Mouse (Mus musculus): Measurements from ENCODE around the gene H2afy2. TPM values are rescaled to one million over a fixed set of nuclear protein-coding genes. Genes with fewer than 3 reads are reported as not detected.
A peak's percentile ranks its signal among the peaks of the same experiment; 100 is the strongest.

Gene H2afy2
- polyA plus RNA-seq, 1 experiment from 2014 or later = 44.2 TPM

GRCm38 (mm10) chr10:61759869-61760268 lies 24.1 kb downstream of the H2afy2 start:
- Histone ChIP-seq H3K4me3 (ENCODE audit: low read length) (no peak overlapping the region), H3K27me3 (ENCODE audit: control insufficient read depth, insufficient read depth, low read length) (no peaks in the 10 kb centered on the region), H3K36me3 (ENCODE audit: control insufficient read depth, insufficient read depth) (peaks cover under 1% of the 10 kb centered on the region; the same call in 1 of the 2 replicates), H3K27ac (ENCODE audit: low read length) (peak overlapping the region; percentile 98), H3K4me2 (ENCODE audit: low read depth, low read length) (peak overlapping the region; percentile 47; the same call in 1 of the 2 replicates), H3K9ac (ENCODE audit: low read length) (no peak overlapping the region), H3K4me1 (ENCODE audit: control insufficient read depth, insufficient read depth, low read length) (peaks cover 37% of the 10 kb centered on the region), H3K9me3 (replicated peaks; ENCODE audit: control insufficient read depth, low read length) (no peaks in the 10 kb centered on the region)
- WGBS = 16% methylated on average over 6 of the region's 6 CpGs
- ATAC-seq (replicated peaks; ENCODE audit: extremely low read depth, insufficient read depth, low FRiP score) = peak; percentile 78

- Histone ChIP-seq H3K27me3 (ENCODE audit: control insufficient read depth, insufficient read depth, low read length) (no peaks in the 10 kb centered on the region), H3K4me1 (ENCODE audit: control insufficient read depth, insufficient read depth, low read length) (peaks cover 31% of the 10 kb centered on the region), H3K4me2 (ENCODE audit: low read depth, low read length) (no peak overlapping the region), H3K9ac (ENCODE audit: low read length) (no peak overlapping the region), H3K27ac (ENCODE audit: low read length) (peak overlapping the region; percentile 98), H3K36me3 (ENCODE audit: control insufficient read depth, insufficient read depth) (peaks cover 5% of the 10 kb centered on the region; the same call in 1 of the 2 replicates), H3K4me3 (ENCODE audit: low read length) (no peak overlapping the region), H3K9me3 (replicated peaks; ENCODE audit: control insufficient read depth, low read length) (no peaks in the 10 kb centered on the region)
- 99% methylated on average over 2 of the region's 2 CpGs for WGBS
- ATAC-seq (replicated peaks; ENCODE audit: extremely low read depth, insufficient read depth, low FRiP score) = no peak
Measured at GRCm38 (mm10) chr10:61758904-61759303, 25.0 kb downstream of the H2afy2 start.

DNA sequence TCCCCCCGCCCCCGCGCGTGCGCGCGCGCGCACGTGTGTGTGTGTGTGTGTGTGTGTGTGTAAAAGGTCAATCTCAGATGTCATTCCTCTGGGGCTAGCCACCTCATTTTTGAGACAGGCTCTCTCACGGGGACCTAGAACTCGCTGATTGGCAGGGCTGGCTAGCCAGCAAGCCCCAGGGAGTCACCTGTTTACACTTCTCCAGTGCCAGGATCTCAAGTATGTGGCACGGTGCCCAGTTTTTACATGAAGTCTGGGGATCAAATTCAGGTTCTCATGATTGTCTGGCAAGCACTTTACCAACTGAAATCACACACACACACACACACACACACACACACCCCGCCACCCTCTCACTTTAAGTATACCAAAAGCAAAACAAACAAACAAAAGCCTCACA lies 26.9 kb downstream of the H2afy2 start:
- WGBS = 72% methylated on average over 14 of the region's 14 CpGs
- no peak overlapping the region for H3K9ac ChIP-seq (ENCODE audit: low read length)
- no peaks in the 10 kb centered on the region for H3K9me3 ChIP-seq (replicated peaks; ENCODE audit: control insufficient read depth, low read length)
- H3K4me1 ChIP-seq (ENCODE audit: control insufficient read depth, insufficient read depth, low read length) = peaks cover 30% of the 10 kb centered on the region
- ATAC-seq (replicated peaks; ENCODE audit: extremely low read depth, insufficient read depth, low FRiP score) = peak; percentile 63; the same call in 1 of the 2 replicates
- H3K36me3 ChIP-seq (ENCODE audit: control insufficient read depth, insufficient read depth) = peaks cover 5% of the 10 kb centered on the region; the same call in 1 of the 2 replicates
- H3K27me3 ChIP-seq (ENCODE audit: control insufficient read depth, insufficient read depth, low read length) = no peaks in the 10 kb centered on the region
- H3K4me2 ChIP-seq (ENCODE audit: low read depth, low read length) = no peak overlapping the region
- peak overlapping the region; percentile 82 for H3K27ac ChIP-seq (ENCODE audit: low read length)
- no peak overlapping the region for H3K4me3 ChIP-seq (ENCODE audit: low read length)

DNA sequence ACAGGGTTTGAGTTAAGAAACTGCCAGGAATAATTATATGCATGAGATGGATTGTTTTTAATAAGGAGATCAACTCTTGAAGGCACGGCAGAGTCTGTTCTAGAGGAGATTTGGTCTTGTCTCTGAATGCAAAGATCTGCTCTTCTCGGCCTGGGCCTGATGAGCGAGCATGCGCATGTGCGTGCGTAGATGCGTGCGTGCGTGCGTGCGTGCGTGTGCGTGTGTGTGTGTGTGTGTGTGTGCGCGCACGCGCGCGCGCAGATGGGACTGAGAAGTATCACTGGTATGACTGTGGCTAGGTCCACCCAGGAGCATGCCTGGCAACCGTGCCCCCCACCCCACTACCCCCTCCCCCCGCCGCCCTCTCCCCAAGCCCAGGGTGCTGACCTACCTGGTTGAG lies 30.9 kb downstream of the H2afy2 start:
- Histone ChIP-seq H3K27me3 (ENCODE audit: control insufficient read depth, insufficient read depth, low read length) (no peaks in the 10 kb centered on the region), H3K4me1 (ENCODE audit: control insufficient read depth, insufficient read depth, low read length) (peaks cover 14% of the 10 kb centered on the region), H3K9ac (ENCODE audit: low read length) (no peak overlapping the region), H3K27ac (ENCODE audit: low read length) (no peak overlapping the region), H3K9me3 (replicated peaks; ENCODE audit: control insufficient read depth, low read length) (no peaks in the 10 kb centered on the region), H3K4me2 (ENCODE audit: low read depth, low read length) (no peak overlapping the region), H3K36me3 (ENCODE audit: control insufficient read depth, insufficient read depth) (peaks cover 8% of the 10 kb centered on the region), H3K4me3 (ENCODE audit: low read length) (no peak overlapping the region)
- ATAC-seq (replicated peaks; ENCODE audit: extremely low read depth, insufficient read depth, low FRiP score) = no peak
- 95% methylated on average over 23 of the region's 23 CpGs for WGBS

DNA sequence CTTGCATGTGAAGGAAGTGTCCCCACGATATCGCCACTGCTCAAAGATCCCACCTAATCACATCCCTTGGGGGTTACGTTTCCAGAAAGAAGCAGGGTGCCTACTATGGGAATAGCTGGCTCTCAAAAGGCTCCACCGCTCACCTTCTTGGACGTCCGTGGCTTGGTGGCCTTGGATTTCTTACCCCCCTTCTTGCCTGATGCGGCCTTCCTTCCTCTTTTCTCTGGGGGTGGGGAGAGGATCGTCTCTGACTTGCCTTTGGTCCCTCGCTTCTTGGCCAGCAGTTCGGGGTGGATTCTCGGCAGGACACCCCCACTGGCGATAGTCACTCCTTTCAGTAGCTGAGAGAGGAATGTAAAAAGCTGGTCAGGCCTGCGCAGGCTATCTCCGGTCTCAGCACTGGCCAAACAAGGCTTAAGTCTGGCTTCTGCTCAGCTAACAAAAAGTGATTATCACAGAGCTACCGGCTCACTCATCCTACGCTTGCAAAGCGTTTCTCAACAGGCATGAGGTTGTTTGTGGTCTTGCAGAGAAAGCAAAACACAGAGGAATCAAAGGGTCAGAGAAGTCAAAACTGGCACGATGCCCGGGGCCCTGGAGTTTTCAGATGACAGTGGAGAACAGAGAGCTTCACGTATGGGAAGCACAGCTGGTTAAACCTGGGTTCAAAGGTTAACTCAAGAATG lies 32.3 kb downstream of the H2afy2 start:
- peaks cover 22% of the 10 kb centered on the region for H3K36me3 ChIP-seq (ENCODE audit: control insufficient read depth, insufficient read depth)
- peak overlapping the region; percentile 75 for H3K27ac ChIP-seq (ENCODE audit: low read length)
- peaks cover under 1% of the 10 kb centered on the region; the same call in 1 of the 2 replicates for H3K4me1 ChIP-seq (ENCODE audit: control insufficient read depth, insufficient read depth, low read length)
- no peaks in the 10 kb centered on the region for H3K27me3 ChIP-seq (ENCODE audit: control insufficient read depth, insufficient read depth, low read length)
- ATAC-seq (replicated peaks; ENCODE audit: extremely low read depth, insufficient read depth, low FRiP score) = peak; percentile 58
- no peak overlapping the region for H3K4me3 ChIP-seq (ENCODE audit: low read length)
- H3K9ac ChIP-seq (ENCODE audit: low read length) = no peak overlapping the region
- H3K9me3 ChIP-seq (replicated peaks; ENCODE audit: control insufficient read depth, low read length) = no peaks in the 10 kb centered on the region
- 55% methylated on average over 20 of the region's 20 CpGs for WGBS
- H3K4me2 ChIP-seq (ENCODE audit: low read depth, low read length) = no peak overlapping the region

DNA sequence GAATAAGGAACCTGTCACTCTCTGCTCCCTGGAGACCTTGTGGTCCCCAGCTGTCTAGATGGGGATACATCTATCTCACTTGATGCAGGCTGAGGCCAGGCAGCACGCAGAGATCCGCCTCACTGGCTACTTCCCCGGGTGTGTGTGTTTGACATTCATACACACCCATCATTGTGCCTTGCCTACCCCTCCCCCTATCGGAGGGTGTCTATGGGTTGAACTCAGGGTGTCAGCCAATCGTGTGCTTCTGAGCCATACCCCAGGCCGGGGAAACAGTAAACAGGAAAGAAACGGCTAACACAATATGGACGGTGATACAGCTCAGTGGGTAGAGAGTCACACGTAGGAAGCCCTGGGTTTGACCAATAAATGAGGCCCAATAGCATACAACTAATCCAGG lies 33.9 kb downstream of the H2afy2 start:
- ATAC-seq (replicated peaks; ENCODE audit: extremely low read depth, insufficient read depth, low FRiP score) = no peak
- Histone ChIP-seq H3K4me1 (ENCODE audit: control insufficient read depth, insufficient read depth, low read length) (no peaks in the 10 kb centered on the region), H3K9me3 (replicated peaks; ENCODE audit: control insufficient read depth, low read length) (peaks cover 5% of the 10 kb centered on the region), H3K4me2 (ENCODE audit: low read depth, low read length) (no peak overlapping the region), H3K4me3 (ENCODE audit: low read length) (no peak overlapping the region), H3K27me3 (ENCODE audit: control insufficient read depth, insufficient read depth, low read length) (no peaks in the 10 kb centered on the region), H3K36me3 (ENCODE audit: control insufficient read depth, insufficient read depth) (peaks cover 37% of the 10 kb centered on the region), H3K9ac (ENCODE audit: low read length) (no peak overlapping the region), H3K27ac (ENCODE audit: low read length) (no peak overlapping the region)
- WGBS = 83% methylated on average over 9 of the region's 9 CpGs

DNA sequence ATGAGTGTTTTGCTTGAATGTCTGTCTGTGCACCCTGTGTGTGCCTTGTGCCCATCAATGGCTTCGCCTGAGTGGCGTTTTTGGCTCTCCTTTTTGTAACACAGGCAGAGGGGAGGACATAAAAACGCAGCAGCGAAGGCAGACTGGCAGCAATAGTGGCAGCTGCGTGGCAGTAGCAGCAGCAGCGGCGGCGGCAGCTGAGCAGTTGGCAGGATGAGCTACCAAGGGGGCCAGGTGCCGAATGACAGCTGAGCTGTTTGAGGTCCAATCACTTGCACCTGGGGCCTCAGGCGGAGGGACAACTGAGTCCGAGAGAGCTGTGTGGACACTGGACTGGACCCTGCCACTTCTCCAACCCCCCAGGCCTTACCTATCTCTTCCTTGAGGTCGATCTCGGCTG lies 36.6 kb downstream of the H2afy2 start:
- Histone ChIP-seq H3K4me1 (ENCODE audit: control insufficient read depth, insufficient read depth, low read length) (no peaks in the 10 kb centered on the region), H3K36me3 (ENCODE audit: control insufficient read depth, insufficient read depth) (peaks cover 42% of the 10 kb centered on the region), H3K4me3 (ENCODE audit: low read length) (no peak overlapping the region), H3K9ac (ENCODE audit: low read length) (no peak overlapping the region), H3K27me3 (ENCODE audit: control insufficient read depth, insufficient read depth, low read length) (no peaks in the 10 kb centered on the region), H3K4me2 (ENCODE audit: low read depth, low read length) (no peak overlapping the region), H3K27ac (ENCODE audit: low read length) (no peak overlapping the region), H3K9me3 (replicated peaks; ENCODE audit: control insufficient read depth, low read length) (peaks cover 9% of the 10 kb centered on the region)
- ATAC-seq (replicated peaks; ENCODE audit: extremely low read depth, insufficient read depth, low FRiP score) = no peak
- 94% methylated on average over 13 of the region's 13 CpGs for WGBS

DNA sequence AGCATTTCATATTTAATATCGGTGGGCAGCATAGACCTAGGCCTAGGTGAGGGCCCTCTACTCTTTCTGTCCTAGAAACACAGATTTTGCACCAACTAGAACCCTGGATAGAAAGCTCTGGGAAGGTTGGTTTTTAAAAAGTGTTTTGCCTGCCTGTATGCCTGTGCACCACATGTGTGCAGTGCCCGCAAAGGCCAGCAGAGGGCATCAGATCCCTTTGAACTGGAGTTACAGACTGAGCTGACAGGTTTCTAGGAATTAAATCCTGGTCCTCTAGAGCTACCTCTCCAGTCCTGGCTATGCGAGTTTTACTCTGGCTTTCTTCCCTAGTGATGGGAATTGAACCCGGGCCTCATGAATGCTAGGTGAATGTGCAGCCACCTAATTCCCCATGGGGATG lies 38.8 kb downstream of the H2afy2 start:
- no peak for ATAC-seq (replicated peaks; ENCODE audit: extremely low read depth, insufficient read depth, low FRiP score)
- Histone ChIP-seq H3K4me1 (ENCODE audit: control insufficient read depth, insufficient read depth, low read length) (no peaks in the 10 kb centered on the region), H3K4me2 (ENCODE audit: low read depth, low read length) (no peak overlapping the region), H3K27ac (ENCODE audit: low read length) (no peak overlapping the region), H3K36me3 (ENCODE audit: control insufficient read depth, insufficient read depth) (peaks cover 49% of the 10 kb centered on the region), H3K4me3 (ENCODE audit: low read length) (no peak overlapping the region), H3K9me3 (replicated peaks; ENCODE audit: control insufficient read depth, low read length) (peaks cover 9% of the 10 kb centered on the region), H3K9ac (ENCODE audit: low read length) (no peak overlapping the region), H3K27me3 (ENCODE audit: control insufficient read depth, insufficient read depth, low read length) (no peaks in the 10 kb centered on the region)
- WGBS = 86% methylated on average over 4 of the region's 4 CpGs

DNA sequence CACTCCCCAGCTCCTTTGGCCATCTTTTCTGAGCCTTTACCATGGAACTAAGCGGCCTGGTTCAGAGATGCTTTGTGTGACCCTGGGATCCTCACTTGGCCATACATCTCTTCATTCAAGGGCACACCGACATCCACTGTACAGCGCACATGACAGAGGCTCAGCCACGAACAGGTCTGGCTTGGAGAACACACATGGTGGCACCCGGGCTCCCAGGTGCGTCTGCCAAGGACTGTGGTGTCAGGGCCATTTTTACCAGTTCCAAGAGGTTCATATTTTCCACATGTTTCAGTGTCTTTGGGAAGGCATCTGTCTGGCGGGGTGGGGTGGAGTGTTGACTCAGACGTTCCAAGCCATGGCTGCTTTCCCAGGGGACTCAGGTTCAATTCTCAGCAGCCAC lies 41.6 kb downstream of the H2afy2 start:
- Histone ChIP-seq H3K4me3 (ENCODE audit: low read length) (no peak overlapping the region), H3K27me3 (ENCODE audit: control insufficient read depth, insufficient read depth, low read length) (no peaks in the 10 kb centered on the region), H3K27ac (ENCODE audit: low read length) (no peak overlapping the region), H3K9ac (ENCODE audit: low read length) (no peak overlapping the region), H3K9me3 (replicated peaks; ENCODE audit: control insufficient read depth, low read length) (peaks cover 9% of the 10 kb centered on the region), H3K4me2 (ENCODE audit: low read depth, low read length) (no peak overlapping the region), H3K36me3 (ENCODE audit: control insufficient read depth, insufficient read depth) (peaks cover 51% of the 10 kb centered on the region), H3K4me1 (ENCODE audit: control insufficient read depth, insufficient read depth, low read length) (no peaks in the 10 kb centered on the region)
- ATAC-seq (replicated peaks; ENCODE audit: extremely low read depth, insufficient read depth, low FRiP score) = no peak
- 90% methylated on average over 8 of the region's 8 CpGs for WGBS
